Mouse (Mus musculus) cerebellum, adult 2 months (tissue): ENCODE results near the gene Zkscan14. TPM values are rescaled to one million over a fixed set of nuclear protein-coding genes. Genes with fewer than 3 reads are reported as not detected.
"Not testable (repeated sequence)": the region's sequence is repeated elsewhere in the genome, so short reads cannot be mapped to it uniquely, and the experiment has no call there.

Source experiments
- DNase-seq, 2 experiments: peaks; one replicate each; pipeline ENCODE4 v3.0.0; 2021
- H3K27ac ChIP-seq: fragments of 200-500 bp; 2 replicates; pipeline ENCODE4 v1.5.1; 2012; ENCODE audit warnings: low read length, control low read depth, inconsistent platforms; ENCODE audit not compliant: insufficient read depth
- H3K27me3 ChIP-seq: fragments of 200-500 bp; 2 replicates; pipeline ENCODE4 v1.6.1; 2012; ENCODE audit warnings: inconsistent platforms, mild to moderate bottlenecking, low read length, moderate library complexity; ENCODE audit not compliant: control insufficient read depth, insufficient read depth
- H3K4me1 ChIP-seq: fragments of 200-500 bp; 2 replicates; pipeline ENCODE4 v1.6.1; 2011; ENCODE audit warnings: low read length; ENCODE audit not compliant: control insufficient read depth, insufficient read depth
- H3K4me3 ChIP-seq: fragments of 200-500 bp; replicated peaks from 2 replicates; pipeline ENCODE3; 2011; ENCODE audit warnings: mild to moderate bottlenecking, low read depth, low read length, control low read depth; ENCODE audit not compliant: insufficient read depth
- CTCF ChIP-seq: fragments of 200-500 bp; IDR thresholded peaks from 2 replicates; pipeline ENCODE4 v1.5.1; 2011; ENCODE audit warnings: low read depth, mild to moderate bottlenecking, control low read depth, low read length, moderate library complexity, borderline replicate concordance; ENCODE audit not compliant: insufficient read depth
- POLR2A ChIP-seq: fragments of 200-500 bp; IDR thresholded peaks from 2 replicates; pipeline ENCODE4 v1.6.1; 2011; ENCODE audit warnings: low read length, control low read depth, borderline replicate concordance; ENCODE audit not compliant: insufficient read depth
- WGBS: fragments of 180-500 bp; shearing (Covaris S2); methylation state at CpG from one replicate; pipeline ENCODE4 v1.1.7; 2018; 5-methylcytosine and 5-hydroxymethylcytosine counted together
- polyA plus RNA-seq: library from polyadenylated mRNA; depleted of rRNA; stranded (reverse); fragments of >200 nt; gene quantifications from 2 replicates; pipeline ENCODE4 v1.2.3, GENCODE M21; 2012; rRNA removed

Gene Zkscan14
- polyA plus RNA-seq: 9.9 and 10.3 TPM in 2 replicates

DNA sequence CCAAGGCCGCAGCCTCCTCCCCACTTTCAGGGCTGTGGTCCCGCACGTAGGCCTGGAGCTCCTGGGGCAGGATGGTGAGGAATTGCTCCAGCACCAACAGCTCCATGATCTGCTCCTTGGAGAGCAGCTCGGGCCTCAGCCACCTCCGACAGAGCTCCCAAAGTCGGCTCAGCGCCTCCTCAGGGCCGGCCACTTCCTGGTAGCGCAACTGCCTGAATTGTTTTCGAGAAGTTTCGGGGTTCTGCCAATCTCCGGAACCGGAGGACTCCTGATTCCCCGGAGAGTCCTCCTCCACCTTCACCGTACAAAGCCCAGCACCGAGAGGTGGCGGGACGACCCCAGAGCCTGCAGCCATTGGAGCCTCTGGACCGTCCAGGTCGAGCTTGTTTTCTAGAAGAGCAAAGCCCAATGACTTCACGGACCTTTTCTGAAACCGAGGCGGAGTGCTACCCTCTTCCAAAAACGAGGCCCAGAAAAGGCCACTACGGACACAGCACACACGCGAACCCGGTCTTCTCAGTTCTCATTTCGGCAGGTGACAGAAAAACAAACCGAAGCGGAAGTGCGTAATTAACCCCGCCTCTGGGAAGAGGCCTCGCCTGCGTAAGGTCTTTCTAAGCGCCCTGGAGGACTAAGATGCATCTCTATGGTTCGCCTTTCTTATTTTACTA is at the start of gene Zkscan14:
Gene Zkscan14 (minus strand): TSS at position 548 of the 671 bp plus-strand sequence.
- TF ChIP-seq POLR2A (peak; percentile 75; the same call in 1 of the 2 replicates), CTCF (no peak)
- WGBS: 2% methylated on average over 37 of the region's 37 CpGs
- Histone ChIP-seq H3K4me3 (peak within 1 kb of the TSS; percentile 89), H3K27ac (0 out of 2 replicates have a peak within 1 kb of the TSS, but pooled peaks have one; percentile 8), H3K4me1 (peaks cover 9% of the 10 kb centered on the region), H3K27me3 (no peaks in the 10 kb centered on the region)
- peak; percentile 78 to 85 for DNase-seq

DNA sequence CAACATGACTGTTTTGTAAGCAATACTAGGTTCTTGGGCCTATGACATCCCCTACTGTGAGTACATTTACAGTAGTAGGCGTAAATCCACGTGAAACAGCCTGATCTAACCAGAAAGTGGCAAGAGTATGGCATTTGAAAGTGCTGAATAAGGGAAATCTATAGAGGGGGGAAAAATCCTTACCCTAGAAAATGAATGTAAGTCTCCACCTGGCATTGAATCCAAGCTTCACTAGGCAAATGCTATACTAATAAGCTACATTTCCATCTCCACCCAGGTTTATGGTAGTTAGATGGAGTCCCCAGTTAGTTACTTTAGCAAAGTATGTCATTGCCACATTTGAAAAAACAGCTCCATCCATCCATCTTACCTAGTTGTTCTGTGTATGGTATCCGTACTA is 47.9 kb upstream of the Zkscan14 start:
- H3K27me3 ChIP-seq: no peaks in the 10 kb centered on the region
- no peak for TF ChIP-seq CTCF
- no peak for TF ChIP-seq POLR2A
- no peaks in the 10 kb centered on the region for H3K4me1 ChIP-seq
- WGBS: 92% methylated on average over 3 of the region's 3 CpGs
- no peak overlapping the region for H3K27ac ChIP-seq
- no peak overlapping the region for H3K4me3 ChIP-seq
- no peak for DNase-seq

DNA sequence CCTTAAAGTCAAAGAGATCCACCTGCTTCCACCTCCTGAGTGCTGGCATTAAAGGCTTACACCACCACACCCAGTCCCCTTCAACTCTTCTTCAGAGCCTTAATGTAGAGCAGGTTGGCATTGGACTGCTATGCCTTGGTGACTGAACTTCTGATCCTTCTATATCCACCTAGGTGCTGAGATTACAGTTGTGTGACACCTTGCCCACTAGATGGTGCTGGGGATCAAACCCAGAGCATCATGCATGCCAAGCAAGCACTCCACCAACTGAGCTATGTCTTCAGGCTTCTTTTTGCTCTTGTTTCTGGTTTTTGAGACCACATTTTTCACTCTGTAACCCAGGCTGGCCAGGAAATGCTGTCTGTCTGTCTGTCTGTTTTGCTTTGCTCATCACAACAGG is 33.0 kb upstream of the Zkscan14 start:
- H3K27ac ChIP-seq: no peak overlapping the region
- no peak for DNase-seq
- TF ChIP-seq POLR2A: no peak
- peak; percentile 54; the same call in 1 of the 2 replicates for TF ChIP-seq CTCF

DNA sequence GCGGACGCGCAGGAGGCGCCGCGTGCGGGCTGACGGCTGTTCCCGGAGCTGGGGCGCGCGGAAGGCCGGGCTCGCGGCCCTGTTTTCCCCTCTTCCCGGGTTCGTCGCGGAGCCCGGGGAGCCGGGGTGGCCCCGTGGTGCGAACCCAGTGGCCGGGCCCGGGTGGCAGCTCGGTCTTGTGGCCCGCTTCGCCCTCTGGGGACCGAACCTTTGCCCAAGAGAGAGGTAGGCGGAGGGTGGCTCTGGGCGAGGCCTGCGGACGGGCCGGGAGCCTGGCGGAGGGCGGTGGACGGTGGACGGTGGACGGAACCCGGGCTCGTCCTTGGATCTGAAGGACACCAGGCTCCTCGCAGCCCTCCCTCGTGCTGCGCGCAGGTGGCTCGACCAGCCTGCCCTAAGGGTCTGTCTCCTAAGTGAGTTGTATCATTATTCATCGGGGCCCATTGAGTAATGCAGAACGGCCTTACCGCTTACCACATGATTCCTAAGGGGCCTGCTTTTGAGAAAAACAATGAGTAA is 30.3 kb upstream of the Zkscan14 start:
- H3K4me3 ChIP-seq: peak overlapping the region; percentile 87
- no peaks in the 10 kb centered on the region; the same call in 1 of the 2 replicates for H3K4me1 ChIP-seq
- H3K27ac ChIP-seq: peak overlapping the region; percentile 14; the same call in 1 of the 2 replicates
- DNase-seq: no peak
- TF ChIP-seq POLR2A (no peak), CTCF (no peak)
- no peaks in the 10 kb centered on the region for H3K27me3 ChIP-seq
- WGBS: under 1% methylated on average over 47 of the region's 49 CpGs

More for the DNA sequence above, 33.0 kb upstream of the Zkscan14 start:
- H3K27me3 ChIP-seq: no peaks in the 10 kb centered on the region
- no peak overlapping the region for H3K4me3 ChIP-seq
- H3K4me1 ChIP-seq: no peaks in the 10 kb centered on the region; the same call in 1 of the 2 replicates

DNA sequence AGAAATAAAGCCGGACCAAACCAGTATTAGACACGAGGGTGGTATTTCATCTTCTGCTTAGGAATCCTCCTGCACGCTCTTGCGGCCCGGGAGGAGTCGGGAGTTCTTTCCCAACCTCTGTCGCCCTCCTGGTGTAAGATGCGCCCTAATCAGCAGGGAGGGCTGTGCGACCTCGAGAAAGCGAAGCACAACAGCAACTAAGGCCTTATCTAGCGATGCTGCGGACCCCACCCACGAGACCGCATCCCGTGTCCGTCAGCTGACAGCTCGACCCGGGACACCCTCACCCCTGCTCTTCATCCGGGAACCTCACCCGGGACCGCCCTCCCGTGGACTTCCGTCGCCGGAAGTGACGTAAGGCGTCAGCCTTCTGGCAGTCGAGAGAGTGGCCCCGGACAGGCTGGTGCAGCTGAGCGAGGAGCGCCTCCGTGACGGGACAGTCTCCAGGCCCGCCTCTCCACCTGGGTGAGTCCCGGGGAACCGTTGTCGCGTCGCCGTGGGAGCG is 29.8 kb upstream of the Zkscan14 start, which contains the start of gene Zfp655:
Gene Zfp655 (plus strand): TSS at position 349 of the 505 bp plus-strand sequence.
- WGBS: under 1% methylated on average over 42 of the region's 42 CpGs
- Histone ChIP-seq H3K4me1 (no peaks in the 10 kb centered on the region; the same call in 1 of the 2 replicates), H3K27me3 (no peaks in the 10 kb centered on the region), H3K27ac (peak within 1 kb of the TSS; percentile 88), H3K4me3 (peak within 1 kb of the TSS; percentile 87)
- no peak for TF ChIP-seq CTCF
- TF ChIP-seq POLR2A: peak; percentile 98
- peak; percentile 98 to 99 for DNase-seq

DNA sequence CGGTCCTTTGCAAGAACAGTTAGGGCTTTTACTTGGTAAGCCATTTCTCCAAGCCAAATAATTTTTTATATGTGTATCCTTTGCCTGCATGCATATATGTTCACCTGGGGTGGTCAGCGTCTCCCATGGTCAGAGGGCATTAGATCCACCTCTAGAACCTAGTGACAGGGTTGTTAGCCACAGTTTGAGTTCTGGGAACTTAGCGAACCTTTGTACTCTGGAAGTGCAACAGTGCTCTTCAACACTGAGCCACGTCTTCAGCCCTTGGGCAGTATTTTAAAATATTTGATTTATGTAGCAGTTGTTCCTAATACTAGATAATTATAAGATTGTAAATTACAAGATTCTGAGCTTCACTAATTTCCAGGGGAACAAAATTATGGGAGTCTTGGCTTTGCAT is 29.0 kb upstream of the Zkscan14 start:
- H3K4me1 ChIP-seq: no peaks in the 10 kb centered on the region; the same call in 1 of the 2 replicates
- TF ChIP-seq POLR2A (no peak), CTCF (no peak)
- no peak overlapping the region for H3K27ac ChIP-seq
- H3K27me3 ChIP-seq: no peaks in the 10 kb centered on the region
- DNase-seq: no peak
- WGBS: 81% methylated on average over 4 of the region's 4 CpGs
- no peak overlapping the region for H3K4me3 ChIP-seq

DNA sequence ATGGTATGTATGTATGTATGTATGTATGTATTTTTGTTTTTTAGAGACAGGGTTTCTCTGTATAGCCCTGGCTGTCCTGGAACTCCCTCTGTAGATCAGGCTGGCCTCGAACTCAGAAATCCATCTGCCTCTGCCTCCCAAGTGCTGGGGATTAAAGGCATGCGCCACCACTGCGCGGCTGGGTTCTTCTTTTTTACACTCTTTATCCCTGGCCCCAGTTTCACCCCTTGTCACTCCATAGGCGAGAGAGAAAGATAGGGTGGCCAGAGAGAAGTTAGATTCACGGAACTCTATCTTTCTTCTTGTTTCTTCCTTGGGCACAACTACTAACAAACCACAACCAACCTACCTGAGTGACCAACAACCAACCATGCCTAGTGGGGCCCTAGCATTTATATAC is 27.6 kb upstream of the Zkscan14 start:
- not testable (repeated sequence) for DNase-seq, H3K4me3 ChIP-seq
- WGBS: 80% methylated on average over 6 of the region's 6 CpGs

DNA sequence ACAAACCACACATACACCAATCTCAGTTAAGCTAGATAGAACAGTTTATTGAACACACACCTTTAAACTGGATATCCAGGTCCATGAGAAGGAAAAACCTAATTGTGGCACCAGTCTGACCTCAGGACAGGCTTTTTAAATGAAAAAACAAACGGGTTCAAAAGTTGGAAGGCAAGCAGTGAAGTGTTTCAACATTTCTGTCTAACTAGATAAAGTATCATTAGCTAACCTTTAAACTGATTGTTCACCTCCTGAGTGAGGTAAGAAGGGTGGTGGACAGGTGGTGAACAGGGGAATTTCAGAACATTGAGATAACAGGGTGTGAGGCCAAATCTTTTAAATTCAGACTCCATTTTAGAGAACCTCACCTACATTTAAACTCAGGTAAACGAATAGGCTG is 24.8 kb upstream of the Zkscan14 start:
- H3K4me1 ChIP-seq: no peaks in the 10 kb centered on the region; the same call in 1 of the 2 replicates

More for the DNA sequence above, 27.6 kb upstream of the Zkscan14 start:
- not testable (repeated sequence) for H3K27ac ChIP-seq, H3K27me3 ChIP-seq, H3K4me1 ChIP-seq

More for the DNA sequence above, 24.8 kb upstream of the Zkscan14 start:
- Histone ChIP-seq H3K27ac (no peak overlapping the region), H3K27me3 (no peaks in the 10 kb centered on the region), H3K4me3 (no peak overlapping the region)
- DNase-seq: no peak
- 43% methylated on average over 2 of the region's 2 CpGs for WGBS
- TF ChIP-seq POLR2A (no peak), CTCF (no peak)
